Mouse (Mus musculus) ES-E14 (cell line): Measurements from ENCODE around the gene Krt15. TPM values are rescaled to one million over a fixed set of nuclear protein-coding genes. Genes with fewer than 3 reads are reported as not detected.

Source experiments
- DNase-seq: peaks from one replicate; pipeline ENCODE4 v3.0.0-alpha.2; 2013; ENCODE audit warnings: low read depth, low spot score
- H3K27ac ChIP-seq: 2 replicates; pipeline ENCODE4 v1.5.1; 2012; ENCODE audit warnings: low read depth, mild to moderate bottlenecking, low read length, moderate library complexity, mixed read lengths; ENCODE audit not compliant: poor library complexity, insufficient read depth, severe bottlenecking
- H3K36me3 ChIP-seq: 2 replicates; pipeline ENCODE4 v1.6.1; 2012; ENCODE audit warnings: mild to moderate bottlenecking, low read length, moderate library complexity, mixed read lengths; ENCODE audit not compliant: control insufficient read depth, poor library complexity, insufficient read depth, severe bottlenecking
- H3K4me1 ChIP-seq, 2 experiments: fragments of 150-350 bp in 1 of 2; sonication (generic) in 1 of 2; 2 replicates each; pipeline ENCODE4 v1.6.1; 2012; ENCODE audit warnings: low read length in 2 of 2, mild to moderate bottlenecking in 1 of 2, mixed read lengths in 1 of 2; ENCODE audit not compliant: control insufficient read depth in 2 of 2, insufficient read depth in 2 of 2, poor library complexity in 1 of 2
- H3K4me3 ChIP-seq, 2 experiments: fragments of 150-350 bp in 1 of 2; sonication (generic) in 1 of 2; 2 replicates each; pipeline ENCODE4 v1.5.1; 2012; ENCODE audit warnings: low read length in 2 of 2, low read depth in 1 of 2, mild to moderate bottlenecking in 1 of 2, mixed read lengths in 1 of 2; ENCODE audit not compliant: insufficient read depth in 1 of 2, poor library complexity in 1 of 2, severe bottlenecking in 1 of 2
- H3K9ac ChIP-seq: 2 replicates; pipeline ENCODE4 v1.6.1; 2012; ENCODE audit warnings: low read depth, mild to moderate bottlenecking, low read length, mixed read lengths; ENCODE audit not compliant: poor library complexity, insufficient read depth, severe bottlenecking
- H3K9me3 ChIP-seq: fragments of 150-350 bp; sonication (generic); 2 replicates; pipeline ENCODE4 v1.6.1; 2012; ENCODE audit warnings: low read depth, mild to moderate bottlenecking, low read length; ENCODE audit not compliant: control insufficient read depth, insufficient read depth
- CHD2 ChIP-seq: IDR thresholded peaks from 2 replicates; pipeline ENCODE4 v1.6.1; 2014; ENCODE audit warnings: mild to moderate bottlenecking, low read depth, low read length, inconsistent platforms
- HCFC1 ChIP-seq: IDR thresholded peaks from 2 replicates; pipeline ENCODE4 v1.6.1; 2012; ENCODE audit warnings: low read length, inconsistent platforms, borderline replicate concordance; ENCODE audit not compliant: insufficient read depth
- MAFK ChIP-seq: IDR thresholded peaks from 2 replicates; pipeline ENCODE4 v1.6.1; 2014; ENCODE audit warnings: mild to moderate bottlenecking, low read depth, low read length, inconsistent platforms; ENCODE audit not compliant: insufficient read depth
- ZC3H11A ChIP-seq: IDR thresholded peaks from 2 replicates; pipeline ENCODE4 v1.6.1; 2012; ENCODE audit warnings: low read depth, mild to moderate bottlenecking, inconsistent platforms, low read length, borderline replicate concordance
- ZNF384 ChIP-seq: IDR thresholded peaks from 2 replicates; pipeline ENCODE4 v1.6.1; 2012; ENCODE audit warnings: low read depth, low read length, inconsistent platforms
- in situ Hi-C, 2 experiments: fragments of 600-800 bp; cut with MboI; formaldehyde crosslinking; loops; one replicate each; pipeline ENCODE4 v1.15.1; 2025; ENCODE audit warnings: low sequenced_read_pairs in 2 of 2, inconsistent platforms in 1 of 2; ENCODE audit not compliant: unreplicated experiment in 2 of 2
- total RNA-seq: library from RNA; depleted of rRNA; stranded (reverse); fragments of 300-350 nt; gene quantifications from 2 replicates; pipeline ENCODE4 v1.2.3, GENCODE M21; 2012; rRNA removed

Krt15 gene
- 0.16 and 0.36 TPM in 2 replicates for total RNA-seq

DNA sequence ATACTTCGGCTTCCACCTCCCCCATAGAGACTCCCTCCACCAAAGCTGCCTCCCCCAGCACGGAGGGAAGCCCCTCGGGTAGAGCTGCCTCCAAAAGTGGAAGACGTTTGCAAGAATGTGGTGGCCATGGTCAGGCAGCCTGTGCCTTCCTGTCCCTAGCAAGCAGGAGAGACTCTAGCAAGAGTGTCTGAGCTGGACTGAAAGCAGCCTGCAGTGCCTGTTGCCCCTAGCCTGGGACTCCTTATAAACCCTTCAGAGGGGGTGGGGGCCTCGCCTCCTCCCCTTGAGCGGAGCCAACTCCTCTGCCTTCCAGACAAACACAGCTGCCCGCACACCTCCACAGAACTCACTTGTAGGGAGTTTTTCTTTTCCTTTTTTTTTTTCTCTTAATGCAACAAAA, at the start of gene Krt15:
TSS of gene Krt15 (minus strand) at position 198 of the 400 bp plus-strand sequence.
- in situ Hi-C loops = no loop called here
- no peak within 1 kb of the TSS for H3K27ac ChIP-seq
- DNase-seq = no peak
- no peak for TF ChIP-seq ZNF384
- no peak for TF ChIP-seq CHD2
- no peak for TF ChIP-seq MAFK
- TF ChIP-seq ZC3H11A = no peak
- no peak for TF ChIP-seq HCFC1
- H3K36me3 ChIP-seq = no peaks in the 10 kb centered on the region
- H3K4me1 ChIP-seq = 0 out of 4 replicates have a peak, but pooled peaks cover 0 to 4% of the 10 kb centered on the region in 2 experiments
- H3K4me3 ChIP-seq = no peak within 1 kb of the TSS
- no peaks in the 10 kb centered on the region for H3K9me3 ChIP-seq
- no peak within 1 kb of the TSS for H3K9ac ChIP-seq

DNA sequence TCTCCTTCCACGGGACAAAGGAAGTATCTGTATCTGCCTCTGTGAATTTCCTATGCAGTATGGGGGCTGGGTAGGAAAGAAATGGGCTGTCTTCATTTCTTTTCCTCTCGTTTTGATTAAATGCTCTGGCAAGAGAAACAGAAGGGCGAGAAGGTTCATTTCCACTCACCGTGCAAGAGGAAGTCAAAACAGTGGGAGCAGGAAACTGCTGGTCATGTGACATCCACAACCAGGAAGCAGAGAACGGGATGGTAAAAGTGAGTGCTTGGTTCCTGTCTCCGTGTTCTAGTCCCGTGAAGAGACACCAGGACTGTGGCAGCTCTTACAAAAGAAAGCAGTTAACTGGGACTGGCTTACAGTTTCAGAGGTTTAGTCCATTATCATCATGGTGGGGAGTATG, 46.0 kb upstream of the Krt15 start:
- no peak overlapping the region for H3K4me3 ChIP-seq
- DNase-seq = no peak
- H3K36me3 ChIP-seq = no peaks in the 10 kb centered on the region
- in situ Hi-C loops = no loop called here
- TF ChIP-seq ZC3H11A (no peak), CHD2 (no peak), ZNF384 (no peak), MAFK (no peak), HCFC1 (no peak)
- H3K4me1 ChIP-seq = no peaks in the 10 kb centered on the region
- no peaks in the 10 kb centered on the region for H3K9me3 ChIP-seq
- no peak overlapping the region for H3K9ac ChIP-seq
- no peak overlapping the region for H3K27ac ChIP-seq

DNA sequence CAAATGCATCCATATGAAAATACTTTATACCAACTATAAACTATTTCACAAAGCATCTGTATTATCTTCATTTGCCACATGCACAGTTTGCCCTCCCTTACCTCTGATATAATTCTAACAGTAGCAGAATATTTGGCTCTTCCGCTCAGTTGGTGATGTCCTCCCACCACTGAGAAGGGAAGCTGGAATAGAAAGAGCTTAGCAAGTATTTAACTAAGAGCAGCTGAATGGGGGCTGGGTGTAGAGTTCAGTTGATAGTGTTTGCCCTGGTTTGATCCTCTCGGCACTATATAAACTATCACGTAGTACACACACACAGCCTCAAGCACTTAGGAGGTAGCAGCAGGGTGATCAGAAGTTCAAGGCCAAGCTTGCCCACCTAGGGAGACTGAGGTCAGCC, 43.5 kb upstream of the Krt15 start:
- H3K9me3 ChIP-seq = no peaks in the 10 kb centered on the region
- H3K27ac ChIP-seq = no peak overlapping the region
- H3K36me3 ChIP-seq = no peaks in the 10 kb centered on the region
- in situ Hi-C loops = loop anchor here in 1 of 2 experiments (10.0 kb wide), 1 partner anchor 116 kb away; no protein-coding TSS in a partner anchor
- TF ChIP-seq CHD2 (no peak), HCFC1 (no peak), ZNF384 (no peak), ZC3H11A (no peak), MAFK (no peak)
- no peaks in the 10 kb centered on the region for H3K4me1 ChIP-seq
- no peak overlapping the region for H3K4me3 ChIP-seq
- no peak for DNase-seq
- H3K9ac ChIP-seq = no peak overlapping the region

DNA sequence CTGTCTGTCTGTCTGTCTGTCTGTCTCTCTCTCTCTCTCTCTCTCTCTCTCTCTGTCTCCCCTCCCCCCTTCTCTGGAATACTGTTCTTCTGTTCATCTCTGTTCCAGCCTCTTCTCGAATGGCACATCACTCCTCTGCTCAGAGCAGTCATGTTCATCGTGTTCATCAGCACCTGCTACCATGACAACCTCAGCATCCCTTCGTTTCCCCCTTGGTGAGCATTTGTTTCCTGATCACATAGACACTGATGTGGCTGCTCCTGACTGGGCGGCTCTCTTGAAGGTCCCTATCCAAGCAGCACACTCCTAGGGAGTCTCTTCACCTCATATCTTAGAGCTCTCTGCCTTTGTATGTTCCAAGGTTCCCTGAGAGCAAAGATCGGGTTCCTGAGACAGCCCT, 42.6 kb upstream of the Krt15 start:
- no peaks in the 10 kb centered on the region for H3K36me3 ChIP-seq
- in situ Hi-C loops = loop anchor here in 1 of 2 experiments (10.0 kb wide), 1 partner anchor 116 kb away; no protein-coding TSS in a partner anchor
- H3K27ac ChIP-seq = no peak overlapping the region
- DNase-seq = no peak
- no peaks in the 10 kb centered on the region for H3K4me1 ChIP-seq
- no peak overlapping the region for H3K9ac ChIP-seq
- no peak for TF ChIP-seq ZNF384
- TF ChIP-seq MAFK = no peak
- no peak for TF ChIP-seq CHD2
- no peak for TF ChIP-seq ZC3H11A
- TF ChIP-seq HCFC1 = no peak
- H3K4me3 ChIP-seq = no peak overlapping the region
- H3K9me3 ChIP-seq = no peaks in the 10 kb centered on the region

DNA sequence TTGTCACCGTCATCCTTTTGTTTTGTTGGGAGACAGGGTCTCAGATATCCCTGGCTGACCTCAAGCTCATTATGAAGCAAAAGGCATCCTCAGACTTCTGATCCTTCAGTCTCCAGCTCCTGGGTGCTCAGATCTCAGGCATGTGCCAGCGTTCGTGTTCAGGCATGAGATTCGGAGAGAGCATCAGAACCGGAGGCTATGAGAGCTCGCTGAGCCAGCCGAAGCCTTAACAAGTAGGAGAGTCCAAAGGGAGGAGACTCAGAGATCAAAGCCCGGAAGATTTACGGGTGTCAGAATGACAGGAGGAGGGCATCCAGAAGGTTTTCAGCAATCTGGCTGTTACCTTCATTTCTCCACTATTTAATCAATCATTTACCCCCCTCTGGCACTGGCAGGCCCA, 41.1 kb upstream of the Krt15 start:
- TF ChIP-seq ZNF384 = no peak
- Histone ChIP-seq H3K9me3 (no peaks in the 10 kb centered on the region), H3K4me3 (no peak overlapping the region), H3K36me3 (no peaks in the 10 kb centered on the region), H3K4me1 (no peaks in the 10 kb centered on the region), H3K27ac (no peak overlapping the region), H3K9ac (no peak overlapping the region)
- in situ Hi-C loops = loop anchor here in 1 of 2 experiments (10.0 kb wide), 1 partner anchor 118 kb away; no protein-coding TSS in a partner anchor
- DNase-seq = no peak
